Comparison of ENCODE assay signal across 23 mouse cellular contexts in genomic region chr9:114549117-114549516, GRCm38 (mm10). TPM values are rescaled to one million over a fixed set of nuclear protein-coding genes. Genes with fewer than 3 reads are reported as not detected.
DNase-seq lines count a peak whose midpoint lies in the region; ATAC-seq and TF ChIP-seq lines count a peak whose summit lies in the region.
"Had no signal": no experiment of that assay in that cellular context is flagged by ENCODE, and none has a peak within 500 bp of the region (broad histone marks: within the 10 kb centered on the region; RNA-seq: fewer than 3 reads in every experiment).

No protein-coding gene starts in this region.

- 47% methylated on average over 5 of the region's 5 CpGs for WGBS in kidney, embryonic 15.5 days
- 50% methylated on average over 5 of the region's 5 CpGs for WGBS in stomach, embryonic 14.5 days
- whole genome bisulfite sequencing in stomach, postnatal 0 days, result 69% methylated on average over 5 of the region's 5 CpGs
- 32% methylated on average over 5 of the region's 5 CpGs for WGBS in intestine, embryonic 15.5 days
- WGBS in stomach, embryonic 16.5 days, result 57% methylated on average over 5 of the region's 5 CpGs

- ATAC-seq in kidney, embryonic 15.5 days (replicated peaks; ENCODE audit: low FRiP score), result no peak
- ATAC-seq in stomach, embryonic 14.5 days (ENCODE audit: insufficient number of reproducible peaks, insufficient read depth, low FRiP score, low read depth), result no peak
- no peak for ATAC-seq in stomach, postnatal 0 days (ENCODE audit: low FRiP score, low TSS enrichment)
- ATAC-seq in intestine, embryonic 15.5 days, result no peak
- no peak for ATAC-seq in stomach, embryonic 16.5 days (ENCODE audit: insufficient read depth, low FRiP score)
- ATAC-seq: CD4-positive, CD25-positive, alpha-beta regulatory T cell, adult 4 months; midbrain, embryonic 15.5 days; Patski had no signal

- no peak overlapping the region for H3K9ac ChIP-seq in kidney, embryonic 15.5 days
- no peak overlapping the region for H3K9ac ChIP-seq in stomach, embryonic 14.5 days (replicated peaks; ENCODE audit: low read depth, low read length)
- H3K9ac ChIP-seq in stomach, postnatal 0 days (ENCODE audit: low read length), result no peak overlapping the region
- H3K9ac ChIP-seq in intestine, embryonic 15.5 days, result no peak overlapping the region
- no peak overlapping the region for H3K9ac ChIP-seq in stomach, embryonic 16.5 days (ENCODE audit: low read length)
- H3K9ac ChIP-seq: limb, embryonic 12.5 days; midbrain, embryonic 15.5 days had no signal

- H3K4me2 ChIP-seq in kidney, embryonic 15.5 days, result no peak overlapping the region
- H3K4me2 ChIP-seq in stomach, embryonic 14.5 days (replicated peaks; ENCODE audit: low read depth, low read length), result no peak overlapping the region
- no peak overlapping the region for H3K4me2 ChIP-seq in stomach, postnatal 0 days (replicated peaks; ENCODE audit: low read depth)
- no peak overlapping the region; the same call in 1 of the 2 replicates for H3K4me2 ChIP-seq in intestine, embryonic 15.5 days (replicated peaks)
- H3K4me2 ChIP-seq in stomach, embryonic 16.5 days (ENCODE audit: low read depth, low read length), result no peak overlapping the region
- H3K4me2 ChIP-seq: midbrain, embryonic 15.5 days had no signal

- H3K9me3 ChIP-seq in kidney, embryonic 15.5 days (replicated peaks), result no peaks in the 10 kb centered on the region
- no peaks in the 10 kb centered on the region for H3K9me3 ChIP-seq in stomach, embryonic 14.5 days (ENCODE audit: control insufficient read depth, low read depth, low read length)
- no peaks in the 10 kb centered on the region for H3K9me3 ChIP-seq in stomach, postnatal 0 days (ENCODE audit: control insufficient read depth, low read length)
- no peaks in the 10 kb centered on the region for H3K9me3 ChIP-seq in intestine, embryonic 15.5 days
- H3K9me3 ChIP-seq in stomach, embryonic 16.5 days (replicated peaks; ENCODE audit: control insufficient read depth, low read length), result no peaks in the 10 kb centered on the region
- H3K9me3 ChIP-seq: limb, embryonic 12.5 days; midbrain, embryonic 15.5 days had no signal

- no peaks in the 10 kb centered on the region for H3K27me3 ChIP-seq in kidney, embryonic 15.5 days
- H3K27me3 ChIP-seq in stomach, embryonic 14.5 days (ENCODE audit: control insufficient read depth, insufficient read depth, low read length), result no peaks in the 10 kb centered on the region
- H3K27me3 ChIP-seq in stomach, postnatal 0 days (ENCODE audit: control insufficient read depth, insufficient read depth, low read length), result no peaks in the 10 kb centered on the region
- no peaks in the 10 kb centered on the region for H3K27me3 ChIP-seq in intestine, embryonic 15.5 days (replicated peaks)
- H3K27me3 ChIP-seq in stomach, embryonic 16.5 days (ENCODE audit: control insufficient read depth, insufficient read depth, low read length), result no peaks in the 10 kb centered on the region
- H3K27me3 ChIP-seq: limb, embryonic 12.5 days; Patski had no signal

- peak overlapping the region; percentile 81; the same call in 1 of the 2 replicates for H3K27ac ChIP-seq in kidney, embryonic 15.5 days
- H3K27ac ChIP-seq in stomach, embryonic 14.5 days (ENCODE audit: low read length), result peak overlapping the region; percentile 53; the same call in 1 of the 2 replicates
- no peak overlapping the region for H3K27ac ChIP-seq in stomach, postnatal 0 days (replicated peaks)
- 0 out of 2 replicates have a peak overlapping the region, but pooled peaks have one; percentile 5 for H3K27ac ChIP-seq in intestine, embryonic 15.5 days
- peak overlapping the region; percentile 29; the same call in 1 of the 2 replicates for H3K27ac ChIP-seq in stomach, embryonic 16.5 days (ENCODE audit: low read length)
- H3K27ac ChIP-seq: heart, adult 2 months; limb, embryonic 12.5 days; midbrain, embryonic 15.5 days had no signal

- H3K36me3 ChIP-seq in kidney, embryonic 15.5 days, result no peaks in the 10 kb centered on the region
- H3K36me3 ChIP-seq in stomach, embryonic 14.5 days (ENCODE audit: control insufficient read depth, insufficient read depth, low read length), result no peaks in the 10 kb centered on the region
- H3K36me3 ChIP-seq in stomach, postnatal 0 days (ENCODE audit: control insufficient read depth, insufficient read depth, low read length), result no peaks in the 10 kb centered on the region
- H3K36me3 ChIP-seq in intestine, embryonic 15.5 days, result no peaks in the 10 kb centered on the region
- no peaks in the 10 kb centered on the region for H3K36me3 ChIP-seq in stomach, embryonic 16.5 days (ENCODE audit: control insufficient read depth, insufficient read depth, low read length)
- H3K36me3 ChIP-seq: limb, embryonic 12.5 days; midbrain, embryonic 15.5 days had no signal

- no peak for DNase-seq in kidney, adult 11 months
- no peak for DNase-seq in stomach, postnatal 0 days (ENCODE audit: low spot score)
- DNase-seq in thymus, postnatal 0 days (ENCODE audit: low spot score), result no peak
- no peak for DNase-seq in right cerebral cortex, adult 2 months (ENCODE audit: low spot score in 2 of 2)
- DNase-seq: adrenal gland, adult 2 months; cerebellum, adult 2 months; heart, adult 2 months; heart, postnatal 14 days; layer of hippocampus, postnatal 36 days; lung, postnatal 4 days; right cerebral cortex, postnatal 25 days; thymus, postnatal 25 days had no signal

- peaks cover 72% of the 10 kb centered on the region for H3K4me1 ChIP-seq in kidney, embryonic 15.5 days
- H3K4me1 ChIP-seq in stomach, embryonic 14.5 days (ENCODE audit: control insufficient read depth, insufficient read depth, low read length), result peaks cover 17% of the 10 kb centered on the region
- peaks cover 2% of the 10 kb centered on the region; the same call in 1 of the 2 replicates for H3K4me1 ChIP-seq in stomach, postnatal 0 days (replicated peaks; ENCODE audit: control insufficient read depth, insufficient read depth)
- peaks cover 31% of the 10 kb centered on the region for H3K4me1 ChIP-seq in intestine, embryonic 15.5 days (replicated peaks)
- peaks cover 12% of the 10 kb centered on the region for H3K4me1 ChIP-seq in stomach, embryonic 16.5 days (ENCODE audit: control insufficient read depth, insufficient read depth, low read length)

- TF ChIP-seq CTCF in stomach, postnatal 0 days (IDR thresholded peaks at IDR 0.05; ENCODE audit: low read depth), result no peak

- H3K4me3 ChIP-seq in kidney, embryonic 15.5 days (replicated peaks), result no peak overlapping the region
- H3K4me3 ChIP-seq in stomach, embryonic 14.5 days (ENCODE audit: low read depth, low read length), result no peak overlapping the region
- no peak overlapping the region for H3K4me3 ChIP-seq in stomach, postnatal 0 days (ENCODE audit: low read depth, low read length)
- H3K4me3 ChIP-seq in intestine, embryonic 15.5 days (replicated peaks), result no peak overlapping the region
- no peak overlapping the region for H3K4me3 ChIP-seq in stomach, embryonic 16.5 days (replicated peaks; ENCODE audit: low read length)
- H3K4me3 ChIP-seq: heart, adult 2 months; limb, embryonic 12.5 days; midbrain, embryonic 15.5 days had no signal

- TF ChIP-seq EP300 in stomach, postnatal 0 days (optimal IDR thresholded peaks at IDR 0.05), result no peak

RNA-seq across cellular contexts. Expression of gene Trim71, which starts 15.1 kb away (rescaled TPM):
- 0.87 and 1.00 TPM in 2 replicates for polyA plus RNA-seq in kidney, embryonic 15.5 days (2015; fragmentation: Nextera tagmentation; extraction: Ambion mirVana)
- polyA plus RNA-seq in stomach, embryonic 14.5 days (2014; fragmentation: Nextera tagmentation; extraction: Ambion mirVana), result 1.4 and 1.6 TPM in 2 replicates
- polyA plus RNA-seq in stomach, postnatal 0 days (2015; fragmentation: Nextera tagmentation; extraction: Ambion mirVana), result 0.47 and 0.51 TPM in 2 replicates
- 4.1 TPM in 2 replicates for polyA plus RNA-seq in intestine, embryonic 15.5 days (2015; fragmentation: Nextera tagmentation; extraction: Ambion mirVana)
- polyA plus RNA-seq in stomach, embryonic 16.5 days (2015; fragmentation: Nextera tagmentation; extraction: Ambion mirVana), result 0.96 and 0.98 TPM in 2 replicates
- polyA plus RNA-seq in thymus, postnatal 0 days (2015; fragmentation: Nextera tagmentation; extraction: Ambion mirVana), result 0.01 and 0.03 TPM in 2 replicates
- polyA plus RNA-seq: adrenal gland, adult 2 months; CD4-positive, CD25-positive, alpha-beta regulatory T cell, adult 4 months; heart, adult 2 months; large intestine, adult 2 months; Patski had no signal

RNA-seq across cellular contexts. Expression of gene C130032M10Rik, which starts 33.6 kb away (rescaled TPM):
- polyA plus RNA-seq in kidney, embryonic 15.5 days (2015; fragmentation: Nextera tagmentation; extraction: Ambion mirVana), result 0.58 and 0.62 TPM in 2 replicates
- polyA plus RNA-seq in stomach, embryonic 14.5 days (2014; fragmentation: Nextera tagmentation; extraction: Ambion mirVana), result not detected in 2 replicates
- polyA plus RNA-seq in stomach, postnatal 0 days (2015; fragmentation: Nextera tagmentation; extraction: Ambion mirVana), result not detected in 2 replicates
- 0.48 and 0.58 TPM in 2 replicates for polyA plus RNA-seq in intestine, embryonic 15.5 days (2015; fragmentation: Nextera tagmentation; extraction: Ambion mirVana)
- polyA plus RNA-seq in stomach, embryonic 16.5 days (2015; fragmentation: Nextera tagmentation; extraction: Ambion mirVana), result 0.19 TPM in 1 of 2 replicates, not detected in the other
- polyA plus RNA-seq in thymus, postnatal 0 days (2015; fragmentation: Nextera tagmentation; extraction: Ambion mirVana), result not detected in 2 replicates
- polyA plus RNA-seq: adrenal gland, adult 2 months; CD4-positive, CD25-positive, alpha-beta regulatory T cell, adult 4 months; cerebellum, adult 2 months; embryonic facial prominence, embryonic 11.5 days; heart, adult 2 months; large intestine, adult 2 months; midbrain, embryonic 15.5 days; neural tube, embryonic 14.5 days; Patski had no signal

RNA-seq across cellular contexts. Expression of gene Ccr4, which starts 44.4 kb away (rescaled TPM):
- 0.55 and 0.78 TPM in 2 replicates for polyA plus RNA-seq in kidney, embryonic 15.5 days (2015; fragmentation: Nextera tagmentation; extraction: Ambion mirVana)
- not detected in 2 replicates for polyA plus RNA-seq in stomach, embryonic 14.5 days (2014; fragmentation: Nextera tagmentation; extraction: Ambion mirVana)
- not detected in 2 replicates for polyA plus RNA-seq in stomach, postnatal 0 days (2015; fragmentation: Nextera tagmentation; extraction: Ambion mirVana)
- polyA plus RNA-seq in intestine, embryonic 15.5 days (2015; fragmentation: Nextera tagmentation; extraction: Ambion mirVana), result 0.56 and 0.63 TPM in 2 replicates
- polyA plus RNA-seq in stomach, embryonic 16.5 days (2015; fragmentation: Nextera tagmentation; extraction: Ambion mirVana), result 0.04 TPM in 1 of 2 replicates, not detected in the other
- polyA plus RNA-seq in thymus, postnatal 0 days (2015; fragmentation: Nextera tagmentation; extraction: Ambion mirVana), result 20.7 and 21.9 TPM in 2 replicates
- polyA plus RNA-seq: adrenal gland, adult 2 months; cerebellum, adult 2 months; embryonic facial prominence, embryonic 11.5 days; heart, adult 2 months; limb, embryonic 12.5 days; midbrain, embryonic 15.5 days; neural tube, embryonic 14.5 days; Patski had no signal

Comparison
In these comparisons a context has a peak if more than half of its experiments do, and no peak if none do; other contexts are left out.
1. RNA of gene Ccr4, which starts 44.4 kb away (polyA plus RNA-seq): 20.7 to 21.9 TPM in thymus, postnatal 0 days; 0.56 to 0.63 TPM in intestine, embryonic 15.5 days, 0.55 to 0.78 TPM in kidney, embryonic 15.5 days, not detected in stomach, embryonic 14.5 days, 0.04 TPM in stomach, embryonic 16.5 days and not detected in stomach, postnatal 0 days; every median in the first group is over 10 times any median in the second.